Mouse (Mus musculus) liver, embryonic 14.5 days (tissue): Measurements from ENCODE around the gene Sowaha. TPM values are rescaled to one million over a fixed set of nuclear protein-coding genes. Genes with fewer than 3 reads are reported as not detected.

Source experiments
- ATAC-seq: fragments of 200-750 bp; cut with Nextera tagmentation; 2 replicates; pipeline ENCODE4 v1.8.0; 2017; ENCODE audit warnings: moderate number of reproducible peaks, mild to moderate bottlenecking, moderate library complexity; ENCODE audit not compliant: insufficient read depth
- DNase-seq, 3 experiments: peaks; one replicate each; pipeline ENCODE4 v3.0.0-alpha.2; 2012 to 2013; ENCODE audit warnings: low read depth in 3 of 3, low spot score in 3 of 3
- H3K27ac ChIP-seq: fragments of 300-500 bp; sonication (generic); 2 replicates; pipeline ENCODE4 v1.5.1; 2014; ENCODE audit warnings: moderate library complexity, mild to moderate bottlenecking, control low read depth, inconsistent platforms
- H3K27me3 ChIP-seq: fragments of 300-500 bp; sonication (generic); 2 replicates; pipeline ENCODE4 v1.6.1; 2014; ENCODE audit warnings: mild to moderate bottlenecking, low read length, moderate library complexity; ENCODE audit not compliant: control insufficient read depth, insufficient read depth
- H3K36me3 ChIP-seq: fragments of 300-500 bp; sonication (generic); replicated peaks from 2 replicates; pipeline ENCODE4 v1.6.1; 2014; ENCODE audit warnings: low read depth; ENCODE audit not compliant: control insufficient read depth, insufficient read depth
- H3K4me1 ChIP-seq, 2 experiments: fragments of 200-500 bp in 1 of 2; fragments of 300-500 bp in 1 of 2; sonication (generic) in 1 of 2; replicated peaks; 2 replicates each; pipeline ENCODE4 v1.6.1; 2012 to 2014; ENCODE audit warnings: antibody characterized with exemption in 1 of 2, inconsistent platforms in 1 of 2, low read length in 1 of 2; ENCODE audit not compliant: control insufficient read depth in 2 of 2, insufficient read depth in 2 of 2
- H3K4me2 ChIP-seq: fragments of 300-500 bp; sonication (generic); 2 replicates; pipeline ENCODE4 v1.6.1; 2014; ENCODE audit warnings: low read depth, mild to moderate bottlenecking, control low read depth, moderate library complexity
- H3K4me3 ChIP-seq, 2 experiments: fragments of 200-500 bp in 1 of 2; fragments of 300-500 bp in 1 of 2; sonication (generic) in 1 of 2; 2 replicates each; pipeline ENCODE4 v1.5.1; 2012 to 2014; ENCODE audit warnings: low read depth in 2 of 2, low read length in 2 of 2, mild to moderate bottlenecking in 2 of 2, control low read depth in 1 of 2, inconsistent platforms in 1 of 2, moderate library complexity in 1 of 2; ENCODE audit not compliant: insufficient read depth in 1 of 2
- H3K9ac ChIP-seq: fragments of 300-500 bp; sonication (generic); replicated peaks from 2 replicates; pipeline ENCODE4 v1.6.1; 2014; ENCODE audit warnings: mild to moderate bottlenecking, control low read depth, moderate library complexity
- H3K9me3 ChIP-seq: fragments of 300-500 bp; sonication (generic); 2 replicates; pipeline ENCODE4 v1.6.1; 2016; ENCODE audit warnings: low read length, mixed read lengths; ENCODE audit not compliant: control insufficient read depth
- CTCF ChIP-seq: IDR thresholded peaks from 2 replicates; pipeline ENCODE4 v1.5.1; 2016; ENCODE audit warnings: antibody characterized with exemption, low read depth, control low read depth
- EP300 ChIP-seq: IDR thresholded peaks from 2 replicates; pipeline ENCODE4 v1.6.1; 2016; ENCODE audit warnings: antibody characterized with exemption, low read depth
- WGBS: fragments of 180-500 bp; shearing (Covaris S2); extraction: QIAGEN DNeasy Blood & Tissue Kit; methylation state at CpG from one replicate; pipeline ENCODE4 v1.1.7; 2014; ENCODE audit not compliant: insufficient replicate concordance; 5-methylcytosine and 5-hydroxymethylcytosine counted together
- polyA plus RNA-seq, 2 experiments: library from polyadenylated mRNA; depleted of rRNA in 1 of 2; stranded (reverse) in 1 of 2; unstranded in 1 of 2; fragments of >200 nt; fragmentation: Nextera tagmentation in 1 of 2; extraction: Ambion mirVana in 1 of 2; gene quantifications; 2 replicates each; pipeline versions ENCODE4 v1.2.1 to v1.2.3; 2012 to 2014

The Sowaha gene
- polyA plus RNA-seq, 2 experiments: 13.1 to 15.4 TPM

DNA sequence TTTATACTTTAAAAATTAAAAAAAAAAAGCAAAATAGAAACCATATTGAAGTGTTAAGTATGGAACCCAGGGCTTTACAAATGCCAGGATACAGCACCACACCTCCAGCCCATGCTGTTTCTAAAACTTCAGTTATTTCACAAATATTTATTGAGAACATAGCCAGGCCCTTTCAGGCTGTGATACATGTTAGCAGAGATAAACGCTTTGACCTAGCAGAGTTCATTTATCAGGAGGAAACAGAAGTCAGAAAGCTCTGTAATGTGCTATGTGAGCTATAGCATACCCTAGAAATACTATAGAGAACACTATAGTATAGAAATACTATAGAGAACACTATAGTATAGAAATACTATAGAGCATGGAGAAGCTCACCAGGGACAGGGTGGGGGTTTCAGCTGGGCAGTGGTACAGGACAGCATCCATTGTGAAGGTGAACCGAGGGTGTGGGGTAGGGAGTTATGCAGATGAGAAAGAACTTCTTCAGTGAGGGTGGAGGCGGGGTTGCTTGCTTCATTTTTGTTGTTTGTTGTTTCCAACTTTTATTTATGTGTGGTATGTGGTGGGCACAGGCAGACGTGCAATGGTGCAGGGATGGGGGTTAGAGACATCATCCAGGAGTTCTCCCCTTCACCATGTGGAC lies 1.1 kb upstream of the Sowaha start:
- 21% methylated on average over 4 of the region's 4 CpGs for WGBS
- Histone ChIP-seq H3K9me3 (no peaks in the 10 kb centered on the region), H3K27ac (peak overlapping the region; percentile 98), H3K36me3 (0 out of 2 replicates have a peak, but pooled peaks cover 4% of the 10 kb centered on the region), H3K4me1 (peaks cover 43 to 46% of the 10 kb centered on the region in 2 experiments), H3K9ac (peak overlapping the region; percentile 64), H3K4me2 (peak overlapping the region; percentile 72), H3K4me3 (peak overlapping the region; percentile 32 to 92), H3K27me3 (peaks cover 34% of the 10 kb centered on the region)
- peak; percentile 72 for ATAC-seq
- TF ChIP-seq CTCF: no peak
- TF ChIP-seq EP300: peak; percentile 93
- peak; percentile 74 to 83 (median 80) for DNase-seq

DNA sequence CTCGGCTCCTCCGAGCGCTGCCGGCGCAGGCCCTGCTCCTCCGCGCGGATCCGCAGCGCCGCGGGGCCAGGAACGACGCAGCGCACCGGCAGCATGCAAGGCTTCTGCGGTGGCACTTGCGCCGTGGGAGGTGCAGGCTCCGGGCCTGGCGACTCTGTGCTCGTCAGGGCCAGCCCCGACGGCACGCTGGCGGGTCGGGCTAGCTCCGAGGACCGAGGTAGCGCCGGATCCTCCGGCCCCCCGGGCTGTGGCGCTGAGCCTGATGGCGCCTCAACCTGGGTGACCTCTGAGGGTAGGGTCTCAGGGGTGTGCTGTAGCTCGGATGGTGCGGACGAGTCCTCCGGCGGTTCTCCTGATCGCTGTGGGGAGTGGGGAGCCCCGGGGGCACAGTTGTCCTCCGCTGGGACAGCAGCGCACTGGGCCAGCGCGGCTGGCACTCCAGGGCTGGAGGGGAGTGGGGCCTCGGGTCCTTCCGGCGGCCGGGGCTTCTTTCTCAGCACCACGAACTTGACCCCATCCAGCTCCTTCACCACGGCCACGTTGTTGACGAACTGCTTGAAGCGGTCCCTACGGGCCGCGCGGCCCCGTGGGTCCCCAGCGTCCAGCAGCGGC lies 797 bp downstream of the Sowaha start:
- no peaks in the 10 kb centered on the region for H3K9me3 ChIP-seq
- ATAC-seq (peak; percentile 0; the same call in 1 of the 2 replicates), DNase-seq (no peak)
- H3K27me3 ChIP-seq: peaks cover 53% of the 10 kb centered on the region
- 0 out of 2 replicates have a peak, but pooled peaks cover 4% of the 10 kb centered on the region for H3K36me3 ChIP-seq
- TF ChIP-seq EP300: no peak
- no peak for TF ChIP-seq CTCF
- peaks cover 40% of the 10 kb centered on the region in 2 experiments for H3K4me1 ChIP-seq
- peak overlapping the region; percentile 98 for H3K27ac ChIP-seq
- peak overlapping the region; percentile 72 for H3K4me2 ChIP-seq
- WGBS: 2% methylated on average over 62 of the region's 62 CpGs
- peak overlapping the region; percentile 66 to 92 for H3K4me3 ChIP-seq
- H3K9ac ChIP-seq: peak overlapping the region; percentile 75

DNA sequence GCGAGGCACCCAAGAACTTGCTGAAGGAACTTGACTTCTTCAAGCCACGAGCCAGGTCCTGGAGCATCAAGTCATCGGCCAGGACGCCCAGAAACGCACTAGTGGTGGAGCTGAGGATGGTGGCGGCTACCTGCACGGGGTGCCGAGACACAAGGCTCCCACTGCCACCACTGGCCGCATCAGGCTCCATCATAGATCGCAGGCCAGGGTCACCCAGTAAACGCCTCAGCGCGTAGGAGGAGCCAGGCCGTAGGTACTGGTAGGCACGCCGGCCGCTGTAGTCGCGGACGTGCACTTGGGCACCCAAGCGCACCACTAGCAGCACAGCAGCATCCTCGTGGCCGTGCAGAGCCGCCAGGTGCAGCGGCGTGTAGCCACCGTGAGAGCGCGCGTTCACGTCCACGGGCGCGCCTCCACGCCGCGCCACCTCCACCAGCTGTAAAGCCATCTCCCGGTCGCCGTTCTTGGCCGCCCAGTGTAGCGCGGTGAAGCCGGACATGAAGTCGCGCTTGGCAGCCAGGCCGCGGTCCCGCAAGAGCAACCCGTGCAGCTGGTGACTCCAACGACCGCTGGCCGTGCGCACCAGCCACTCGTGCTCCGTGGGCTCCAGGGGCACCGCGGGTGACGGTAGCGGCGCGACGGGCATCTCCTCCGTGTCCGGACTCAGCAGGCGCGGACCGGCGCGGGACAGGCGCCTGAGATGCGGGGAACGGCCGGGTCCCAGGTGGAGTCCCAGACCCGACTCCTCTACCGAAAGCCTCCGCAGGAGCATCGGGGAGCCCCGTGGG lies 1.5 kb downstream of the Sowaha start:
- TF ChIP-seq EP300: no peak
- TF ChIP-seq CTCF: 0 out of 2 replicates have a peak, but pooled peaks have one; percentile 6
- 9% methylated on average over 79 of the region's 79 CpGs for WGBS
- Histone ChIP-seq H3K9me3 (no peaks in the 10 kb centered on the region), H3K4me2 (peak overlapping the region; percentile 72), H3K27me3 (peaks cover 56% of the 10 kb centered on the region), H3K27ac (no peak overlapping the region), H3K36me3 (0 out of 2 replicates have a peak, but pooled peaks cover 4% of the 10 kb centered on the region), H3K4me3 (peak overlapping the region; percentile 66 to 92), H3K9ac (peak overlapping the region; percentile 75), H3K4me1 (peaks cover 34% of the 10 kb centered on the region in 2 experiments)
- no peak for DNase-seq
- no peak for ATAC-seq

DNA sequence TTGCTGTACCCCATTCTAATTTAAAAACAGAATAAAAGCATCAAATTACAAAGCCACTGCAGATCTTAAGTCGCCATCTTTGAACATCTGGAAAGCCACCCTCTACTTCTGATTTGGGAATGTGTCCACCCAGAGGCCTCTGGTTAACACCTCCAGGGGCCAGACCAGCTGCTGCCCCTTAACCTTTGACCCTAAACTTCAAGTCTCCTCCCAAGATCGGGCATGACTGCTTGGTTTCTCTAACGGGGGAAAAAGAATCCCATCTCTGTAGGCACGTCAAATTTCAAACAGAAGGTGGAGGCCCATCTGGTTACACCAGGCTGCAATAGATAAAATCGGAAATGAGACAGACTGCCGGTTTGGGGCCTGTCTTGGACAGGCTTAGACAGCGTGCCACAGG lies 2.2 kb downstream of the Sowaha start:
- Histone ChIP-seq H3K4me1 (peaks cover 27 to 28% of the 10 kb centered on the region in 2 experiments), H3K9me3 (no peaks in the 10 kb centered on the region), H3K9ac (peak overlapping the region; percentile 75), H3K36me3 (0 out of 2 replicates have a peak, but pooled peaks cover 4% of the 10 kb centered on the region), H3K4me2 (peak overlapping the region; percentile 72), H3K4me3 (peak overlapping the region; percentile 66 to 92), H3K27ac (no peak overlapping the region), H3K27me3 (peaks cover 59% of the 10 kb centered on the region)
- no peak for TF ChIP-seq CTCF
- ATAC-seq: no peak
- WGBS: 16% methylated on average over 7 of the region's 7 CpGs
- no peak for DNase-seq

DNA sequence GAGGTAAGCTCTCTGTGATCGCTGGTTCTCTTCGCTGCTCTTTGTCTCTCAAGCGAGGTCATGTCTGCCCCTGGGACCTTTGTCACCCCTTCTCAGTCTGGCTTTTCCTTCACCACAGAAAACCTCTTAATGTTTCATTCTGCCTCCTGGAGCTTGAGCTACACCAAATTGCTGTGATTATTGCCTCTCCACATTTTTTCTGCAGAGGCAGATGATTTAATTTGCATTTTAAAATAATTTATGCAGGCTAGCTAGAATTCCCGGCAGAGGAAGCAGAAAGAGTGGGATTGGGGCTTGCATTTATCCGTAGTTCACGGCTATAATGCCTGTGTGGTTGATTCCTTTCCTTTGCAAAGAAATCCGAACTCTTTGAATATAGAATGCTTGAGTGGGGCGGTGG lies 4.5 kb downstream of the Sowaha start:
- DNase-seq (no peak), ATAC-seq (no peak)
- peaks cover 69% of the 10 kb centered on the region for H3K27me3 ChIP-seq
- H3K9me3 ChIP-seq: no peaks in the 10 kb centered on the region
- H3K27ac ChIP-seq: no peak overlapping the region
- WGBS: 32% methylated on average over 8 of the region's 8 CpGs
- H3K4me1 ChIP-seq: peaks cover 10% of the 10 kb centered on the region in 2 experiments
- H3K4me2 ChIP-seq: no peak overlapping the region
- no peak overlapping the region for H3K9ac ChIP-seq
- 0 out of 2 replicates have a peak, but pooled peaks cover 4% of the 10 kb centered on the region for H3K36me3 ChIP-seq
- TF ChIP-seq EP300: no peak
- TF ChIP-seq CTCF: no peak
- H3K4me3 ChIP-seq: no peak overlapping the region
